8 mouse cellular contexts compared by ENCODE assay signal in the genomic region with DNA sequence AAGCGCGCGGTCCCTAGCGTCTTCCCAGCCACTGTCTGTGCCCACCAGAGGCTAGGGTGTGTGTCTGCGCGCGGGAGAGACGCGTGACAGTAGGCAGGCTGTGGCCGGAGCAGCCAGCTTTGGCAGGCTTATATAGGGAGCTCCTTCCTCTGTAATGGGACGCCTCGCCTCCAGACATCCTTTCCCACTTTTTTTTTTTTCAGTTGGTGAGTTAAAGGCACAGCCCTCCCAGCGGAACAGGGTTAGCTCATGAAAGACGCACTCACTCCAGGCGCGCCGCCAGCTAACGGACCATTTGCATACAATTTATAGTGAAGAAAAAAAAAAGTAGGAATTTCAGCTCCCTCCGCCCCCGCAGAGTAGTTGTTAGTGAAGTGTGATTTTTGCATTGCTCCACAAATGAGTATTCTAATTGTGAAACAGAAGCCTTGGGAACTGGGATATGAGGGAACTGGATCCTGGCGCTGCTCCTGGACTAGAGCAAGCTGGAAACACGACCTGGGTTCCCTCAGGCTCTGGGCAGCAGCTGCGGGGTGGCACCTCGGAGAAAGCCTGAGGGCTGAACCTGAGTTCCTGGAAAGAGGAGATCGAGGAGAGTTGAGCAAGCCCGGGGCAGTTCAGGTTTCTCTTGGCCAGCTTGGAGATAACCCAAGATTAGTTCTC. TPM values are rescaled to one million over a fixed set of nuclear protein-coding genes. Genes with fewer than 3 reads are reported as not detected.
DNase-seq lines count a peak whose midpoint lies in the region; ATAC-seq and TF ChIP-seq lines count a peak whose summit lies in the region.

Tnc (minus strand) TSS at position 185 of the 663 bp plus-strand sequence.

- DNase-seq in brain, embryonic 14.5 days (ENCODE audit: low read depth), result peak; percentile 92
- DNase-seq in frontal cortex, postnatal 14 days (ENCODE audit: low spot score in 2 of 2), result peak; percentile 55 to 69
- peak; percentile 44 for DNase-seq in hindbrain, embryonic 11.5 days (ENCODE audit: low spot score)
- peak; percentile 6 for DNase-seq in layer of hippocampus, adult 9-10 months (ENCODE audit: low spot score)
- DNase-seq in lung, adult 2 months, result no peak
- peak; percentile 89 for DNase-seq in right cerebral cortex, adult 18-20 months
- DNase-seq in natural killer cell, adult 2 months (ENCODE audit: low spot score in 2 of 2), result no peak

- H3K27ac ChIP-seq in hindbrain, embryonic 11.5 days (ENCODE audit: low read depth, low read length), result no peak within 1 kb of the TSS

- H3K36me3 ChIP-seq in E14TG2a.4 (ENCODE audit: insufficient read depth, low read length), result no peaks in the 10 kb centered on the region
- no peaks in the 10 kb centered on the region for H3K36me3 ChIP-seq in hindbrain, embryonic 11.5 days (ENCODE audit: control insufficient read depth, insufficient read depth, low read length)

- peak; percentile 71 for ATAC-seq in hindbrain, embryonic 11.5 days (ENCODE audit: low FRiP score)

- TF ChIP-seq CTCF in E14TG2a.4 (conservative IDR thresholded peaks at IDR 0.05; ENCODE audit: low read length), result no peak
- no peak for TF ChIP-seq CTCF in brain, embryonic 14.5 days (IDR thresholded peaks at IDR 0.05; ENCODE audit: borderline replicate concordance, extremely low read depth, insufficient read depth, insufficient read length)
- no peak for TF ChIP-seq CTCF in lung, adult 2 months (IDR thresholded peaks at IDR 0.05; ENCODE audit: insufficient read depth, low read length)

- H3K4me3 ChIP-seq in E14TG2a.4 (replicated peaks; ENCODE audit: low read length), result peak within 1 kb of the TSS; percentile 59
- H3K4me3 ChIP-seq in hindbrain, embryonic 11.5 days (ENCODE audit: low read depth, low read length), result peak within 1 kb of the TSS; percentile 22; the same call in 1 of the 2 replicates
- H3K4me3 ChIP-seq in lung, adult 2 months (replicated peaks; ENCODE audit: extremely low read depth, low read depth, low read length), result peak within 1 kb of the TSS; percentile 26

- peaks cover 49% of the 10 kb centered on the region for H3K27me3 ChIP-seq in E14TG2a.4 (ENCODE audit: insufficient read depth, low read length)
- H3K27me3 ChIP-seq in hindbrain, embryonic 11.5 days (ENCODE audit: control insufficient read depth, insufficient read depth, low read length), result peaks cover 7% of the 10 kb centered on the region; the same call in 1 of the 2 replicates

- H3K9me3 ChIP-seq in E14TG2a.4 (ENCODE audit: low read length), result no peaks in the 10 kb centered on the region
- H3K9me3 ChIP-seq in hindbrain, embryonic 11.5 days (ENCODE audit: control insufficient read depth, low read length), result no peaks in the 10 kb centered on the region

- TF ChIP-seq POLR2A in brain, embryonic 14.5 days (IDR thresholded peaks at IDR 0.05; ENCODE audit: borderline replicate concordance, extremely low read depth, insufficient read depth, insufficient read length, poor library complexity, severe bottlenecking), result no peak
- no peak for TF ChIP-seq POLR2A in lung, adult 2 months (IDR thresholded peaks at IDR 0.05; ENCODE audit: borderline replicate concordance, extremely low read depth, low read depth, low read length)

- peak within 1 kb of the TSS; percentile 29; the same call in 1 of the 2 replicates for H3K9ac ChIP-seq in hindbrain, embryonic 11.5 days (ENCODE audit: low read depth, low read length)

- H3K4me1 ChIP-seq in E14TG2a.4 (replicated peaks; ENCODE audit: low read depth, low read length), result peaks cover 14% of the 10 kb centered on the region; the same call in 1 of the 2 replicates
- no peaks in the 10 kb centered on the region for H3K4me1 ChIP-seq in hindbrain, embryonic 11.5 days (replicated peaks; ENCODE audit: control insufficient read depth, insufficient read depth, low read length)
- H3K4me1 ChIP-seq in lung, adult 2 months (ENCODE audit: control insufficient read depth, insufficient read depth, low read length), result no peaks in the 10 kb centered on the region

- WGBS in hindbrain, embryonic 11.5 days, result under 1% methylated on average over 26 of the region's 26 CpGs
- 1% methylated on average over 26 of the region's 26 CpGs for WGBS in lung, adult 2 months

- H3K4me2 ChIP-seq in hindbrain, embryonic 11.5 days (replicated peaks; ENCODE audit: low read depth, low read length), result peak within 1 kb of the TSS; percentile 52

RNA-seq across cellular contexts. Expression of gene Tnc, which starts in this region (rescaled TPM):
- 36.9 and 77.4 TPM in 2 replicates for polyA plus RNA-seq in brain, embryonic 14.5 days (2012; rRNA removed)
- polyA plus RNA-seq in hindbrain, embryonic 11.5 days (2014; fragmentation: Nextera tagmentation; extraction: Ambion mirVana), result 4.3 and 4.5 TPM in 2 replicates
- polyA plus RNA-seq in lung, adult 2 months (2012; rRNA removed), result 6.6 and 7.3 TPM in 2 replicates

Comparison
In these comparisons a context has a peak if more than half of its experiments do, and no peak if none do; other contexts are left out.
1. DNase-seq: peak in brain, embryonic 14.5 days (single experiment), frontal cortex, postnatal 14 days (2 of 2), hindbrain, embryonic 11.5 days (single experiment), layer of hippocampus, adult 9-10 months (single experiment) and right cerebral cortex, adult 18-20 months (single experiment); none in lung, adult 2 months (single experiment) and natural killer cell, adult 2 months (0 of 2).
2. Peak in every context shown above with its lines, with median percentiles within 50 percentile points of each other: H3K4me3 ChIP-seq.